Mouse (Mus musculus) liver, embryonic 15.5 days (tissue): ENCODE measurements around the gene Hoxa7. TPM values are rescaled to one million over a fixed set of nuclear protein-coding genes. Genes with fewer than 3 reads are reported as not detected.
A peak's percentile ranks its signal among the peaks of the same experiment; 100 is the strongest.

Source experiments
- ATAC-seq: fragments of 200-750 bp; cut with Nextera tagmentation; 2 replicates; pipeline ENCODE4 v1.8.0; 2017; ENCODE audit warnings: moderate number of reproducible peaks, mild to moderate bottlenecking, moderate library complexity; ENCODE audit not compliant: insufficient read depth
- H3K27ac ChIP-seq: fragments of 300-500 bp; sonication (generic); replicated peaks from 2 replicates; pipeline ENCODE4 v1.5.1; 2015; ENCODE audit warnings: mild to moderate bottlenecking, inconsistent platforms
- H3K27me3 ChIP-seq: fragments of 300-500 bp; sonication (generic); 2 replicates; pipeline ENCODE4 v1.6.1; 2015; ENCODE audit warnings: mild to moderate bottlenecking, inconsistent platforms
- H3K36me3 ChIP-seq: fragments of 300-500 bp; sonication (generic); replicated peaks from 2 replicates; pipeline ENCODE4 v1.6.1; 2015; ENCODE audit warnings: moderate library complexity, mild to moderate bottlenecking, inconsistent platforms
- H3K4me1 ChIP-seq: fragments of 300-500 bp; sonication (generic); replicated peaks from 2 replicates; pipeline ENCODE4 v1.6.1; 2015; ENCODE audit warnings: inconsistent platforms
- H3K4me2 ChIP-seq: fragments of 300-500 bp; sonication (generic); 2 replicates; pipeline ENCODE4 v1.6.1; 2015; ENCODE audit warnings: moderate library complexity, mild to moderate bottlenecking, inconsistent platforms
- H3K4me3 ChIP-seq: fragments of 300-500 bp; sonication (generic); replicated peaks from 2 replicates; pipeline ENCODE4 v1.5.1; 2015; ENCODE audit warnings: mild to moderate bottlenecking, inconsistent platforms
- H3K9ac ChIP-seq: fragments of 300-500 bp; sonication (generic); 2 replicates; pipeline ENCODE4 v1.6.1; 2015; ENCODE audit warnings: moderate library complexity, mild to moderate bottlenecking, inconsistent platforms
- H3K9me3 ChIP-seq: fragments of 300-500 bp; sonication (generic); replicated peaks from 2 replicates; pipeline ENCODE4 v1.6.1; 2016; ENCODE audit warnings: inconsistent platforms
- WGBS: fragments of 180-500 bp; shearing (Covaris S2); methylation state at CpG from one replicate; pipeline ENCODE4 v1.1.7; 2015; ENCODE audit warnings: mixed read lengths; ENCODE audit not compliant: insufficient replicate concordance; 5-methylcytosine and 5-hydroxymethylcytosine counted together
- polyA plus RNA-seq: library from polyadenylated mRNA; unstranded; fragments of >200 nt; fragmentation: Nextera tagmentation; extraction: Ambion mirVana; gene quantifications from 2 replicates; pipeline ENCODE4 v1.2.1, GENCODE M21; 2015

Hoxa7 gene
- polyA plus RNA-seq, 1 experiment from 2014 or later: 0.37 TPM

DNA sequence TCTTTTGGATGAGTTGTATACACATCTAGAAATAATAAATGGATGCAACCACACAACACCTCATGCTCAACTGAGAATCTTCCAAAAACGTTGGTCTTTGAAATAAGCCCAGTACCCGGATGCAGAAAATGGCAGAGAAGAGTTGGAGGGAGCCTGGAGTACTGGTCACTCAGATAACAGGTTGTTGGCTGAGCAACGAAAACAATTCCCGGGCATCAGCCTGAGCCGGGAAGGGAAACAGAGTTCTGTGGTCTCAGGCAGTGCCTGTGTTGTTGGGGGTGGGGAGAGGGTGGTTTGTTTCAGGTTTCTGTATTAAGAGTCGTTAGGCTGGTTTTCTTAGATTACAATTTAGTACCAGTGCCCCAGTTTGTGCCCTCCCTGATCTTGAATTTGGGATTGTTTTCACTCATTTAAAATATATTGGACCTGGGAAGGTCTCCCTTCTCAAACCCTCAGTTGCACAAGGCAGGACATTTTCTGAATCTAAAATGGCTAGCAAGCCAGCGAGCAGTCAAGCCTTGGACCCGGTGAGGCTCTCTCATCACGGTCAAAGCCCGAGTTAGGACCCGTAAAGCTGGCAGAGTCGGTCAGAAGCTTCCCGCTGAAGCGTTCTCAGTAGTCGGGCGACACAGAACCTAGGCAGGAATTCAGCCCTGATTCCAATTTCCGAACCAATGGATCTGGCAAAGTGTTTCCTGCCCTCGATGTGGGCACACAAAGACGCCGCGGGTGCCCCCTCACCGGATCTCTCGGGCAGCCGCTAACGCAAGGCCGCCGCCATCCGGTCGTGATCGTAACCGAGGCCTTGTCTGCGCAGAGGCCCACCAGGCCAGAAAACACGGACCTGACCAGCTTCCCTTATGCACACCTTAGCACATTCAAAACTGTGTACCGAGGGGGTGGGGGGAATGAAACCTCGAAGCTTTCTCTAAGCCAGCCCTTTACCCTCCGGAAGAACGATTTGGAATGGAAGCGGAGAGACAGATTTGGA, 7.1 kb upstream of the Hoxa7 start:
- Histone ChIP-seq H3K9ac (no peak overlapping the region), H3K27ac (no peak overlapping the region), H3K9me3 (no peaks in the 10 kb centered on the region), H3K4me2 (no peak overlapping the region), H3K27me3 (peaks cover 98% of the 10 kb centered on the region), H3K4me1 (no peaks in the 10 kb centered on the region; the same call in none of the 2 replicates), H3K4me3 (no peak overlapping the region), H3K36me3 (no peaks in the 10 kb centered on the region)
- under 1% methylated on average over 38 of the region's 38 CpGs for WGBS
- ATAC-seq: no peak

GRCm38 (mm10) chr6:52227470-52228222, 6.0 kb upstream of the Hoxa7 start:
- Histone ChIP-seq H3K27me3 (peaks cover 98% of the 10 kb centered on the region), H3K4me3 (no peak overlapping the region), H3K4me2 (no peak overlapping the region), H3K27ac (no peak overlapping the region), H3K36me3 (no peaks in the 10 kb centered on the region), H3K9me3 (no peaks in the 10 kb centered on the region), H3K9ac (no peak overlapping the region), H3K4me1 (no peaks in the 10 kb centered on the region)
- WGBS: 24% methylated on average over 11 of the region's 11 CpGs
- ATAC-seq: no peak

GRCm38 (mm10) chr6:52226569-52227257, 5.1 kb upstream of the Hoxa7 start:
- no peak overlapping the region for H3K4me3 ChIP-seq
- 0 out of 2 replicates have a peak, but pooled peaks cover 5% of the 10 kb centered on the region for H3K4me1 ChIP-seq
- H3K9me3 ChIP-seq: no peaks in the 10 kb centered on the region
- no peak overlapping the region for H3K27ac ChIP-seq
- 7% methylated on average over 26 of the region's 26 CpGs for WGBS
- H3K36me3 ChIP-seq: no peaks in the 10 kb centered on the region
- no peak overlapping the region for H3K4me2 ChIP-seq
- no peak for ATAC-seq
- H3K27me3 ChIP-seq: peaks cover 98% of the 10 kb centered on the region
- H3K9ac ChIP-seq: no peak overlapping the region

- no peaks in the 10 kb centered on the region for H3K9me3 ChIP-seq
- peak overlapping the region; percentile 29 for H3K4me2 ChIP-seq
- 0 out of 2 replicates have a peak, but pooled peaks cover 11% of the 10 kb centered on the region for H3K4me1 ChIP-seq
- H3K36me3 ChIP-seq: no peaks in the 10 kb centered on the region
- peak overlapping the region; percentile 15; the same call in 1 of the 2 replicates for H3K4me3 ChIP-seq
- under 1% methylated on average over 69 of the region's 69 CpGs for WGBS
- no peak overlapping the region for H3K27ac ChIP-seq
- no peak overlapping the region for H3K9ac ChIP-seq
- H3K27me3 ChIP-seq: peaks cover 99% of the 10 kb centered on the region
- ATAC-seq: no peak
These were observed 4.2 kb upstream of the Hoxa7 start for GRCm38 (mm10) chr6:52225612-52226568.

GRCm38 (mm10) chr6:52224895-52225611, 3.4 kb upstream of the Hoxa7 start:
- no peak for ATAC-seq
- no peaks in the 10 kb centered on the region for H3K9me3 ChIP-seq
- under 1% methylated on average over 36 of the region's 36 CpGs for WGBS

DNA sequence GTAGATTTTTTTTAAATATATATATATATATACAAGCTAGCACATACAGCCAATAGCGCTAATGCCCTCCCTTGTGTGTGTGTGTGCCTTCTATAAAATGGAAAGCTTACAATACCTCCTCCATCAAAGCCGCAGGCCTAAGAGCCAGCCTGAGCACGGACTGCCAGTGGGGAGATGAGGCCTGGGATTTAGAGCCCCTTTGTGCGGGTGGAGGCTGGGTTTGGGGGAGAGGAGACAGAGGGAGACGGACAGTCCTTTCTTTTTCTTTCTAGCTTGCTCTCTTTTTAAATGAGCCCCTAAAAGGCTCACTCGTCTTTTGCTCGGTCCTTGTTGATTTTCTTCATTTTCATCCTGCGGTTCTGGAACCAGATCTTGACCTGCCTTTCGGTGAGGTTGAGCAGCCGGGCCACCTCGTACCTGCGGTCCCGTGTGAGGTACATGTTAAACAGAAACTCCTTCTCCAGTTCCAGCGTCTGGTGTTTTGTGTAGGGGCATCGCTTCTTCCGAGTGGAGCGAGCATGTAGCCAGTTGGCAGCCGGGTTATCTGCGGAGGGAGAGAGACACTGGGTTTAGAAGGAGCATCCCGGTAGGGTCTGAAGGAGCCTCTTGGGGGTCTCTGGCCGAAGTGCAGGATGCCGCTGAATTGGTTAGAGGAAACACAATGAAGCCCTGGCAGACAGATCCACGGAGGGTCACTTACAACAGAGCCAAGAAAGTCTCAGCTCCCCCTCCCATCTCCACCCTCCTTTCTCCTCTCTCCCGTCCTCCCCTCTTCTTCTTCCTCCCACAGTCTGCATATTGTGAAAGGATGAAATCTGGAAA, 2.5 kb upstream of the Hoxa7 start:
- Histone ChIP-seq H3K4me3 (no peak overlapping the region), H3K9ac (no peak overlapping the region), H3K36me3 (no peaks in the 10 kb centered on the region), H3K9me3 (no peaks in the 10 kb centered on the region), H3K4me1 (0 out of 2 replicates have a peak, but pooled peaks cover 11% of the 10 kb centered on the region), H3K27me3 (peaks cover 99% of the 10 kb centered on the region), H3K27ac (no peak overlapping the region), H3K4me2 (peak overlapping the region; percentile 6; the same call in 1 of the 2 replicates)
- 6% methylated on average over 24 of the region's 24 CpGs for WGBS
- ATAC-seq: no peak

More at GRCm38 (mm10) chr6:52224895-52225611, 3.4 kb upstream of the Hoxa7 start:
- Histone ChIP-seq H3K4me1 (0 out of 2 replicates have a peak, but pooled peaks cover 11% of the 10 kb centered on the region), H3K4me3 (0 out of 2 replicates have a peak overlapping the region, but pooled peaks have one; percentile 15), H3K4me2 (peak overlapping the region; percentile 29), H3K36me3 (no peaks in the 10 kb centered on the region), H3K27ac (no peak overlapping the region), H3K27me3 (peaks cover 99% of the 10 kb centered on the region), H3K9ac (no peak overlapping the region)

DNA sequence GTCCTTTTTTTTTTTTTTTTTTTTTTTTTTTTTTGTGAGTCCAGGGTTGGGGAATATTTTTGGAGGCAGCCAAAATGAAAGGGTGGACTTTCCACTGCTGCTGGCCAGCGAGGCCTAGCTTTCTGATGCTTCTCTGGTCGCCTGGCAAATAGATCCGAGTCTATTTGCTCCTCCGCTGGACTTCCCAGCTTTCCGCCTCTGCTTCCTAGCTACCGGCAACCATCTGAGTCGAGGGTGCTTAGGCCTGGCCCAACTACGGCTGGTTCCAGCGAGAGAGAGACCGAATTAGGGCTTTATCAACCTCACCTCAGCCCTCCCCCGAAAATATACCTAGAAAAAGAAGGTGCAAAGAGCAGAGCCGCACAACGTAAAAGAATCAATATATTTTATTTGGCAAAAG, 1.1 kb upstream of the Hoxa7 start:
- Histone ChIP-seq H3K4me1 (0 out of 2 replicates have a peak, but pooled peaks cover 11% of the 10 kb centered on the region), H3K36me3 (no peaks in the 10 kb centered on the region), H3K9me3 (no peaks in the 10 kb centered on the region), H3K9ac (no peak overlapping the region), H3K27me3 (peaks cover 100% of the 10 kb centered on the region), H3K27ac (no peak overlapping the region), H3K4me2 (no peak overlapping the region), H3K4me3 (no peak overlapping the region)
- ATAC-seq: no peak
- WGBS: 28% methylated on average over 13 of the region's 13 CpGs

DNA sequence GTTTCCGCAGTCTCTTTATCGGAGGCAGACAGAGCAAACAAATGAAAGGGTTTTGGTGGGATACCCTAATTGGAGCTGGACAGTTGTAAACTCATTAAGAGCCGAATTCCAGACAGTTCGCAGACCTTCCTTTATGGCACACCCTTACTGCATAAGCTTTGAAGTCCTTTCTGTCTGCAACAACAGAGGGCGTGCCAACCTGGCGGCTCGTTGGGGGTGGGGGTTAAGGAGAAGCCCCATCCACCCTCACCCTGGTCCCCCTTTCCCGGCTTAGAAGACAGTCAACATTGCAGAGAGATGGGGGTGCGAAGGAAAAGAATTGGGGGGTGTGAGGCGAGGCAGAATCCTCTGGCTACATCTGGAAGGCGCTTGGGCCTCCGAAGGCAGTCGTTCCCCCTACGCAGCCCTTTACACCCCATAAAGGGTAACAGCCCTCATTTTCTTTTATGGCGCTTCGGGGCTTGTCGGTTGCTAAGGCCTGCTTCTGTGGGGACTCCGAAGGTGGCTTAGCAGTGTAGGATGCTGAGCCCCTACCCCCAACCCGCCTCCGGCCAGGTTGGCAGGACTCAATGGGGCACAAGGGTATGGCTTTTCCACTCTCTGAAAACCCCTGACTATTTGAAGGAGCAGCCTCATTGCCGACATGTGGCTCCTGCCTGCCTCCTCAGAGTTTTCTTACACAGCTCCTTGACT, 485 bp upstream of the Hoxa7 start:
- Histone ChIP-seq H3K9me3 (no peaks in the 10 kb centered on the region), H3K4me1 (peaks cover 14% of the 10 kb centered on the region; the same call in 1 of the 2 replicates), H3K27ac (no peak overlapping the region), H3K4me2 (peak overlapping the region; percentile 69), H3K36me3 (no peaks in the 10 kb centered on the region), H3K27me3 (peaks cover 100% of the 10 kb centered on the region), H3K4me3 (peak overlapping the region; percentile 51), H3K9ac (no peak overlapping the region)
- WGBS: 13% methylated on average over 21 of the region's 21 CpGs
- no peak for ATAC-seq
